Mouse (Mus musculus) pancreas, adult 10 weeks (tissue): Measurements from ENCODE around the gene Tcte2. TPM values are rescaled to one million over a fixed set of nuclear protein-coding genes. Genes with fewer than 3 reads are reported as not detected.

Experiments
- polyA plus RNA-seq: library from polyadenylated mRNA; stranded (reverse); fragments of 350-450 nt; fragmentation: Illumina TruSeq; extraction: RNeasy Lipid Tissue Mini Kit (QIAGEN cat#74804); gene quantifications from one replicate; pipeline ENCODE4 v1.2.3, GENCODE M21; 2015; ENCODE audit warnings: low read depth, low replicate concordance; ENCODE audit not compliant: insufficient read depth

The Tcte2 gene
- polyA plus RNA-seq: not detected

DNA sequence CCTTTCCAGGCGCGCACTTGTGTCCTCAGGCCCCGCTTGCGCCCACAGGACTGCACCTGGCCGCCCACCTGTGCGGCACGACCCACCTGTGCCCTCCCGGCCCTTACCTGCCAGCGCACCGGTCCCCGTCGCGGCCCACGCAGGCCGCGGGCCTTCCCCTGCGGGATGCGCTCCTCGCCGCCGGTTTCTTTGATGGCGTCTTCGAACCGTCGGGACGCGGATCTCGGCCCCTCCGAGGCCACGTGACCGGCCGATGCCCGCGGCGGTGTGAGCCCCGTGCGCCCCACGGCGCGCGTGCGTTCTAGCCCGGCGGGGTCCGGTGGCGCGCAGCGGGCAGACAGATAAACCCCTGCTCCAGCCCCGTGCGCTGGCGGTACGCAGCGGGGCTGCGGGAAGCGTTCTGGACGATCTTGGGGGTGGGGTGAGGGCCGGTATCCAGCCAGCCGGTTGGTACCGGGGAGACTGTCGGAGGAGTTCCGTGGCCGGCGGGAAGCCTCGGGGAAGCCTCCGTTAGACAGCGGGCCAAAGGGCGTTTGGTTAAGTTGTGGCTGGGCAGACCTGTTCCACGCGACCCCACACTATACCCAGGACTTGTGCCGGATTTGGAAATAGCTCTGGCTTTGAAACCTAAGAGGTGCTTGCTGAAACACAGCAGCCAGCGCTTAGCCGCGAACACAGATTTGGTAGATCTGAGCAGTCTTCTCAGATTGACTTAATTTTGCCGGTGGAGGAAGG, at the start of gene Tcte2:
Tcte2 (minus strand) TSS at position 647 of the 735 bp plus-strand sequence.

DNA sequence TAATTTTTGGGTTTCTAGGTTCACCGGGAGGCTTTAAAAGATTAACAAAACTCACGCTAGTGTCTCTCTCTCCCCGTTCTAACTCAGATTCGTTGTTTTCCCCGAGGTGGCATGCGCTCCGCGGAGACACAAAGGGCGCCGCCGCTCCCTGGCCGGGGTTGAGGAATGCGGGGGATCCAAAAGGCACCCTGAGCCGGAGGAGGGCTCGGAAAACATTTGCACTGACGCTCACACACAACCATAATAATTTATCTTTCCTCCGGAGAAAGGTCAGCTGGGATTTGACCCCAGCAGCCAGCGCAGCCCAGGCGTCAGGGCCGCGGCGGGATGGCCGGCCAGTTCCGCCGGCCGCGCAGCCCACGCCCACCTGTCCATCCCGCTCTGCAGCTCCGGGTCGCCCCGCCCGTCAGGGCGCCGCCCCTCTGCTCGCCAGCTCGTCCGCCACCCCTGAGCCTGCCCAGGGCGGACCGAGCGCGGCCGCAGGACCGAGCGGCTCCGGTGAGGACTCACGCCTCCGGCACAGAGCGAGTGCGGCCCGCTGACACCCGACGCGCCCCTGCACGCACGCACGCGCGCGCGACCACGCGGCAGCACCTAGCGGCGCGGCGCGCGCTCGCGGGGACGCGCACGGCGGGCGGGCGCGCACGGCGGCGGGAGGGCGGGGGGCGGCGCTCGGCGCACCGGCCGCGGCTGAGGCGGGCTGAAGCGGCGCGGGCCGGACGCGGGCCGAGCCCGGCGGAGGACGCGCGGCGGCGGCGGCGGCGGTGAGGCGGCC, 1.6 kb downstream of the Tcte2 start, which contains the start of gene Afdn:
Afdn (plus strand) TSS at position 687 of the 775 bp plus-strand sequence.

Other genes with a start within 250 kb of the Tcte2 start
- 30.4 TPM for gene Afdn, start 1.3 kb downstream of the Tcte2 start, polyA plus RNA-seq
- not detected for gene Gm7168, start 186.5 kb upstream of the Tcte2 start, polyA plus RNA-seq
- gene Gm7356, start 241.9 kb upstream of the Tcte2 start, polyA plus RNA-seq: not detected